Mouse (Mus musculus) intestine, embryonic 15.5 days (tissue): ENCODE measurements at regions not wholly inside any gene's neighbourhood (a gene's known extent, or its start where the extent isn't known, plus 50 kb on each side); places are given as distances from the start of the nearest gene placed in this dataset.

ENCODE experiments used
- ATAC-seq: fragments of 200-750 bp; cut with Nextera tagmentation; 2 replicates; pipeline ENCODE4 v1.8.0; 2017; ENCODE audit warnings: moderate TSS enrichment, moderate library complexity
- H3K27ac ChIP-seq: fragments of 300-500 bp; sonication (generic); 2 replicates; pipeline ENCODE4 v1.5.1; 2015; ENCODE audit warnings: mild to moderate bottlenecking, inconsistent platforms
- H3K27me3 ChIP-seq: fragments of 300-500 bp; sonication (generic); replicated peaks from 2 replicates; pipeline ENCODE4 v1.6.1; 2015; ENCODE audit warnings: inconsistent platforms
- H3K36me3 ChIP-seq: fragments of 300-500 bp; sonication (generic); 2 replicates; pipeline ENCODE4 v1.6.1; 2015; ENCODE audit warnings: inconsistent platforms
- H3K4me1 ChIP-seq: fragments of 300-500 bp; sonication (generic); replicated peaks from 2 replicates; pipeline ENCODE4 v1.6.1; 2015; ENCODE audit warnings: inconsistent platforms
- H3K4me2 ChIP-seq: fragments of 300-500 bp; sonication (generic); replicated peaks from 2 replicates; pipeline ENCODE4 v1.6.1; 2015; ENCODE audit warnings: mild to moderate bottlenecking, inconsistent platforms
- H3K4me3 ChIP-seq: fragments of 300-500 bp; sonication (generic); replicated peaks from 2 replicates; pipeline ENCODE4 v1.5.1; 2015; ENCODE audit warnings: inconsistent platforms
- H3K9ac ChIP-seq: fragments of 300-500 bp; sonication (generic); 2 replicates; pipeline ENCODE4 v1.6.1; 2015; ENCODE audit warnings: inconsistent platforms
- H3K9me3 ChIP-seq: fragments of 300-500 bp; sonication (generic); 2 replicates; pipeline ENCODE4 v1.6.1; 2016; ENCODE audit warnings: inconsistent platforms
- WGBS: fragments of 180-500 bp; shearing (Covaris S2); methylation state at CpG from one replicate; pipeline ENCODE4 v1.1.7; 2015; 5-methylcytosine and 5-hydroxymethylcytosine counted together

DNA sequence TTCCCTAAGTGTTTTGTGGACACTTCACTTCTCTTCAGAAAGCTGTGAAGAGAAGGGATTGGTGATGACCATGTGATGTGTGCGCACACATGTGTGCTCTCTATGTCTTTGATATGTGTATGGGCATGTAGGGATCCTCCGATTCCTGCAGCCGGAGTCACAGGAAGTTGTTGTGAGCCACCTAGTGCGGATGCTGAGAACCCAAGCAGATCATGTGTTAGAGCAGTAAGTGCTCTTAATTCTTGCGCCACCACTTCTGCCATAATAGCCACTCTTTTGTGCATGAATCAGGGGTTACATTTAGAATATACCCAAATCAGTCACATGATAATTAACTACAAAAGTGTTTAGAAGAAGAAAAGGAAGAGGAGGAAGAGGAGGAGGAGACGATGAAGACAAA, 170.7 kb downstream of the Tmem26 start:
- no peak overlapping the region for H3K27ac ChIP-seq
- H3K4me3 ChIP-seq = no peak overlapping the region
- H3K9ac ChIP-seq = no peak overlapping the region
- no peaks in the 10 kb centered on the region for H3K36me3 ChIP-seq
- H3K4me1 ChIP-seq = peaks cover 7% of the 10 kb centered on the region; the same call in 1 of the 2 replicates
- 89% methylated on average over 6 of the region's 6 CpGs for WGBS
- no peak for ATAC-seq
- H3K4me2 ChIP-seq = no peak overlapping the region
- no peaks in the 10 kb centered on the region for H3K9me3 ChIP-seq
- no peaks in the 10 kb centered on the region for H3K27me3 ChIP-seq

DNA sequence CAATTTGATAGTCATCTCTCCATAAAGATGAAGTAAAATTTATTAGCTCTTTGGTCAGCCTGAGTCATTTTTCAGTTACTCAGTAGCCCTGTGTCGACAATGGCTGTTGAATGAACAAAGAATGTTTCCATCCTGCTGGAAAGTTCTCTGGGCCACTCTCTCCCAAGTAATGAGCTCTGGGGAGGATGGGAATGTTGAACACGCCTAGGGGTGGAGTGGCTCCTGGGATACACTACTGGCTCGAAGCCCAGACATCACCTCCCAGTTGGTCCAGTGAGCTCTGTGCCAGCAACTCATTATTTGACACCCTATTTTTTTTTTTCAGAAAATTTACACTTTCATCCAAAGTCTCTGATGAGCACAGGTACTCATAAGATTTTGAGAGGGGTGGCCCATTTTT, 174.1 kb downstream of the Tmem26 start:
- H3K27ac ChIP-seq = no peak overlapping the region
- no peaks in the 10 kb centered on the region for H3K27me3 ChIP-seq
- H3K4me3 ChIP-seq = no peak overlapping the region
- no peak overlapping the region for H3K9ac ChIP-seq
- no peak overlapping the region for H3K4me2 ChIP-seq
- WGBS = 65% methylated on average over 3 of the region's 3 CpGs
- H3K36me3 ChIP-seq = no peaks in the 10 kb centered on the region
- H3K9me3 ChIP-seq = no peaks in the 10 kb centered on the region
- H3K4me1 ChIP-seq = peaks cover 7% of the 10 kb centered on the region; the same call in 1 of the 2 replicates
- ATAC-seq = no peak

DNA sequence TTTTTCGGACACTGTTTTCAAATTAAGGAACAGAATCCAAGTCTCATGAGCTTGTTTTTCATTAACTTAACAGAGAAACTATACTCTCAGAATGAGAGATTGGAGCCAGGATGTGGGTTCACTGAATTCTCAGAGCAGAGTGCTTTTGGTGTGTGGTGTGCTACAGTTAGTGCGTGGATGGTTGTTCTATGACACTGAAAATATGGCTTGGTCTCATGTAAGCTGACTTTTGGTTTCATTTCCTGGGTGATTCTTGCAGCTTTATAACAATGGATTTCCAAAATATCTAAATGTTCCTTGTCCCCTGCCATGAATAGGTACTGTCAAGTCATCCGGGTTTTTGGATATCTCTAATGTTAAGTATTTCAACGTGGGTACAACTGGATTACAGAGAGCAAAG, 177.7 kb downstream of the Tmem26 start:
- Histone ChIP-seq H3K4me2 (no peak overlapping the region), H3K4me1 (no peaks in the 10 kb centered on the region), H3K27ac (no peak overlapping the region), H3K36me3 (no peaks in the 10 kb centered on the region), H3K27me3 (no peaks in the 10 kb centered on the region), H3K4me3 (no peak overlapping the region), H3K9me3 (no peaks in the 10 kb centered on the region), H3K9ac (no peak overlapping the region)
- ATAC-seq = no peak
- WGBS = 78% methylated on average over 4 of the region's 4 CpGs

DNA sequence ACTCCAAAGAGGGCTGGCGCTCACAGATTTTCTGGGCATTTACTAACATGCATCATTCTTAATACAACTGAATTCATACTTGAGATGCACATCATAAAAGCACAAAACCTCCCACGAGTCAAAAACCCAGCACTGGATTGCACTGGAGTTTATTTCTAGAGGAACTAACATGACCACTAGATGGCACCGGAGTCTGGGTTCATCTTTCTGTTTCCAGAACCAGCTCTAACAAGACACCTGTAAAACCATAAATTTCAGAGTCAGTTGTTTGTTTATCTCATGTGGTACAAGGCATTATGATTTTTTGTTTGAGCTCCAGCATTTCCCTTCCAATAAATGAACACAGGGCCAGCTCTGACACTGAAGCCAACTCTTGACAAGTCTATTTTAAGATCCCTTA, 179.2 kb downstream of the Tmem26 start:
- Histone ChIP-seq H3K27me3 (no peaks in the 10 kb centered on the region), H3K9me3 (no peaks in the 10 kb centered on the region), H3K4me2 (no peak overlapping the region), H3K4me3 (no peak overlapping the region), H3K4me1 (no peaks in the 10 kb centered on the region), H3K27ac (no peak overlapping the region), H3K9ac (no peak overlapping the region), H3K36me3 (no peaks in the 10 kb centered on the region)
- ATAC-seq = no peak
- 23% methylated on average over 3 of the region's 3 CpGs for WGBS

DNA sequence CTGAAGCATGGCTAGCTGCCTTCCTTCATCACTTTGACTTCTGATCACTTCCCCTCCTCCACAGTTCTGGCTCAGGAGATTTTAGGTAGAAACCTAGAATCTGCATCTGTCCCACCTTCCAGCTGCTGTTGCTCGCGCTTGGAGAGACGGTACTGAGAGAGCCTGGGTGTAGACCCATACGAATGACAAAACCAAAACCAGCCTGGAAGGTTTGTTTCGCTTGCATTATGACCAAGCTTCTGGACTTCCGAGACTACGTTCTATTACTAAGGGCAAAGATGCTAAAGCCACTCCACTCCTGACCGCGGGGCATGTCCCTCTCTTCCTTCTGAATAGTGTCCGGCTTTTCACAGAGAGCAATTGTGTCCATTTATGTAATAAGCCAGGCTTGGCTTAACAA, 180.9 kb downstream of the Tmem26 start:
- no peak overlapping the region for H3K27ac ChIP-seq
- no peaks in the 10 kb centered on the region for H3K36me3 ChIP-seq
- H3K27me3 ChIP-seq = no peaks in the 10 kb centered on the region
- no peaks in the 10 kb centered on the region for H3K4me1 ChIP-seq
- no peak for ATAC-seq
- no peak overlapping the region for H3K4me3 ChIP-seq
- H3K9ac ChIP-seq = no peak overlapping the region
- WGBS = 94% methylated on average over 10 of the region's 10 CpGs
- H3K4me2 ChIP-seq = no peak overlapping the region
- H3K9me3 ChIP-seq = no peaks in the 10 kb centered on the region

DNA sequence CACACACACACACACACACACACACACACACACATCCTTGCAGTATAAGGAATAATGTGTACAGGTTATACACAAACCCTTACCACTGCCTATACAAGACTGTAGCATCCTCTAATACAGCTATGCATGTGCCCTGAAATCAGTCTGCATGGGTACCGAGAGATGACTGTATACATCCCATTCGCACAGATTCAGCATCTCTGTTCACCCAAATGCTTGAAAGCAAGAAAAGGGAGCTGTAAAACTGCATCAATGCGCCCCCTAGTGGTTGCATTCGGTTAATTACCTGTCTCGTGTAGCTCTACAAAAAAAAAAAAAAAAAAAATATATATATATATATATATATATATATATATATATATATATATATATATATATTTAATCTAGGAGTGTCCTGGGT, 184.8 kb downstream of the Tmem26 start:
- ATAC-seq = no peak
- Histone ChIP-seq H3K4me1 (no peaks in the 10 kb centered on the region), H3K4me2 (no peak overlapping the region), H3K36me3 (no peaks in the 10 kb centered on the region), H3K9me3 (no peaks in the 10 kb centered on the region), H3K27me3 (no peaks in the 10 kb centered on the region), H3K27ac (no peak overlapping the region), H3K9ac (no peak overlapping the region), H3K4me3 (no peak overlapping the region)
- 22% methylated on average over 5 of the region's 5 CpGs for WGBS

DNA sequence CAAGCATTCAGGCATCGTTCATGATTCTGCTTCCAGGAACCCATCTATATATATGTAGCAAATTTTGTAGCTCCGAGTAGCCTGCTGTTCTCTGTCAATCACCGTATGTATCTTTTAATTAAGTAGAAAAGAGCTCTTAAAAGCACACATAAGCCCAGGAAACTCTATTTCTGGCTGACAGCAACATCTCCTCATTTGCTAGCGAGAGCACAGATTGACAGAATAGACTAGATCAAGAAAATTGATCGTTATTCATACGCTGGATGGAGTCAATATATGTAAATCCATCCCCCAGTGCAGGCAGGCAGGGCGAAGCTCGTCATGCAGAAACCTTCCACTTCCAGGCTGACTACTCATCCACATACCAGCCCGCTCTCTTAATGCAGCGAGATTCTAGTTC, 185.6 kb downstream of the Tmem26 start:
- no peak for ATAC-seq
- no peak overlapping the region for H3K4me2 ChIP-seq
- WGBS = 78% methylated on average over 10 of the region's 10 CpGs
- no peak overlapping the region for H3K4me3 ChIP-seq
- H3K9ac ChIP-seq = no peak overlapping the region
- no peak overlapping the region for H3K27ac ChIP-seq
- H3K9me3 ChIP-seq = no peaks in the 10 kb centered on the region
- no peaks in the 10 kb centered on the region for H3K4me1 ChIP-seq
- no peaks in the 10 kb centered on the region for H3K27me3 ChIP-seq
- no peaks in the 10 kb centered on the region for H3K36me3 ChIP-seq

DNA sequence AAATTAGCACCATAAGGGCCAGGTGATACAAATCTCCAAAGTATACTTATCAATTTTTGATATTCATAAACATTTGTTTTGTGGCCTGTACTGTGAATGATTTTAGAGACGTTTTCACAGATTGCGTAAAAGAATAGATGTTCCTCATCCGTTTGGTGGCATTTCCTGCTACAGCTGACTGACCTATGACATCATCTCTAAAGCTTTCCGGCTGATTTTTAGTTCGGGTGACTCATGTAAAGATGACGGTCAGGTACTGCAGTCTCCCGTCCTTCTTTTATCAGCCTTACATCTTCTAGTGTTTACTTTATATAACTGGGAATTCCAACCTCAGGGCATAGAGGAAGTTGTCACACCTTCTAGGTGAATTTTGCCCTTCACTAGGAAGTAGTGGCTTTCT, 192.7 kb downstream of the Tmem26 start:
- Histone ChIP-seq H3K36me3 (no peaks in the 10 kb centered on the region), H3K4me2 (no peak overlapping the region), H3K9ac (no peak overlapping the region), H3K27ac (no peak overlapping the region), H3K9me3 (no peaks in the 10 kb centered on the region), H3K4me1 (no peaks in the 10 kb centered on the region), H3K27me3 (no peaks in the 10 kb centered on the region), H3K4me3 (no peak overlapping the region)
- WGBS = 43% methylated on average over 7 of the region's 7 CpGs
- no peak for ATAC-seq

DNA sequence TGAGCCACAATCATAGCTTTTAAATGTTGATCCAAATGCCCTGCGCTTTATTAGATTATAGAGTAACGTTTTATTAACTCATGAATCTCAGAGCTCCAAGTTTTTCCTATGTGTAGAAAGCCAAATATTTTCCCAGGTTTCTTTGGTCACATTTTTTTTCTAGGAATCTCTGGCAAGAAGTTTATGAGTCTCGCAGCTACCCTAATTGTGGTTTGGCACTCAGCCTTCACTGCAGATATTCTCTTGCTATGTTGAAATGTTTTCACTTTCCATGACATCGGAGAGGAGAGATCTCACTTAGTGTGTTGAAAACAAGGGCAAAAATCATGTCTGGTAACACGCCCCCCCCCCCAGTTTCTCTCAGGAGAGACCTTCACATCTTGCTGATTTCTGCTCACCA, 212.4 kb downstream of the Tmem26 start:
- no peak for ATAC-seq
- H3K36me3 ChIP-seq = no peaks in the 10 kb centered on the region
- H3K9ac ChIP-seq = no peak overlapping the region
- no peaks in the 10 kb centered on the region for H3K9me3 ChIP-seq
- no peaks in the 10 kb centered on the region for H3K4me1 ChIP-seq
- H3K27me3 ChIP-seq = no peaks in the 10 kb centered on the region
- no peak overlapping the region for H3K4me3 ChIP-seq
- H3K27ac ChIP-seq = no peak overlapping the region
- WGBS = 70% methylated on average over 5 of the region's 5 CpGs
- H3K4me2 ChIP-seq = no peak overlapping the region

DNA sequence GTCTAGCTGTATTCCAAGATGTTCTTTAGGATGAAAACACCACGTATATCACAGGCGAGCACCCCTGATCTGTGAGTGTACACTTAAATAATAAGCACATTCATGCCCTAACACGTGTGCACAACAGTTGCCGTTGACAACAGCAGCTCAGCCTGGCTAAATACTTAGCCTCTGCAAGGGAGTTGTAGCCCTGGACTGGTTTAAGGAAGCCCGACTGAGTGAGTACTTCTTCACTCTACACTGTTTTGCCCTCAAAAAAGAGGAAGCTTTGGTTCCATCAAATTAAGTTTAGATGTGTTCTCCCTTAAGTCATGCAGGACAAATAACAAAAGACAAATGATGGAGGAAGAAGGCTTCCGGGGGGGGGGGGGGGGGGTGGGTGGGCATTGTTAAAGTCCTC, 208.0 kb upstream of the Rhobtb1 start:
- Histone ChIP-seq H3K9ac (no peak overlapping the region), H3K4me1 (no peaks in the 10 kb centered on the region), H3K9me3 (no peaks in the 10 kb centered on the region), H3K4me3 (no peak overlapping the region), H3K36me3 (no peaks in the 10 kb centered on the region), H3K27ac (no peak overlapping the region), H3K27me3 (no peaks in the 10 kb centered on the region), H3K4me2 (no peak overlapping the region)
- WGBS = 76% methylated on average over 6 of the region's 6 CpGs
- no peak for ATAC-seq

DNA sequence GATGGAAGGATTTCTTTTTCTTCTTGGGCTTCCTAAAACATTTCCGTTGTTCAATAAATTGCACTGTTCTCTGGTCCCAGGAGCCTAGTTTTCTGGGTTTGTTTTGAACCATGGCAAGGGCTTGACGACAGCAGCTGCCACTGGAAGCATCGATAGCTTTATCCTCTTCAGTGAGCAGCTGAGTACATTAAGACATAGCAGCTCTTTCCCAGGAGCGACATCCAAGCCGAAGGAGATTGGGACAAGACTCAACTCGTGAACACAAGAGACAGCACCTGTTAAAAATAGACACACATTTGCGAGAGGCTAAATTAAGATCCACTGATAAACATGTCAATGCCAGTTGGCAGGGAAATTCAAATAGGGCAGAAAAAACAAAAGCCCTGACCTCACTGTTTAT, 194.7 kb upstream of the Rhobtb1 start:
- no peak for ATAC-seq
- 73% methylated on average over 7 of the region's 7 CpGs for WGBS

DNA sequence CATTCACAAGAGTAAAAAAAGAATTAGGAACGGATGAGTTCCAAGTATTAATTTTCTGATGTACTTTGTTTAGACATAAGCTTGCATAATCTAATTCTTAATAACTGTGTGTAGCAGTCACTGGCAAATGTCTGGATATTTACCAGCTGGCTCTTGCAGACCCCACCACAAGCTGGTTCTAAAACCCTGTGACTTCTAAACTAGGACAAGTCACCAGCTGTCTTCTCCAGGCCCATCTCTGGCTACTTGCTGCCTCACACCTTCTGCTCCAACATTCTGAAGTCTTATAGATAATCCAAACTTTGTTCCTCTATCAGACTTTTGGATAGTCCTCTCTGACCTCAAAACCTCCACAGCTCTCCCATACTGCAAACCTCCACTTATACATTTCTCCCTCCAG, 189.9 kb upstream of the Rhobtb1 start:
- Histone ChIP-seq H3K9me3 (no peaks in the 10 kb centered on the region), H3K27me3 (no peaks in the 10 kb centered on the region), H3K36me3 (no peaks in the 10 kb centered on the region), H3K4me2 (no peak overlapping the region), H3K9ac (no peak overlapping the region), H3K4me1 (no peaks in the 10 kb centered on the region), H3K27ac (no peak overlapping the region), H3K4me3 (no peak overlapping the region)
- no peak for ATAC-seq
- 45% methylated on average over 1 of the region's 1 CpGs for WGBS

More for the DNA sequence above, 194.7 kb upstream of the Rhobtb1 start:
- Histone ChIP-seq H3K36me3 (no peaks in the 10 kb centered on the region), H3K4me3 (no peak overlapping the region), H3K27me3 (no peaks in the 10 kb centered on the region), H3K9me3 (no peaks in the 10 kb centered on the region), H3K4me1 (no peaks in the 10 kb centered on the region), H3K27ac (no peak overlapping the region), H3K4me2 (no peak overlapping the region), H3K9ac (no peak overlapping the region)

DNA sequence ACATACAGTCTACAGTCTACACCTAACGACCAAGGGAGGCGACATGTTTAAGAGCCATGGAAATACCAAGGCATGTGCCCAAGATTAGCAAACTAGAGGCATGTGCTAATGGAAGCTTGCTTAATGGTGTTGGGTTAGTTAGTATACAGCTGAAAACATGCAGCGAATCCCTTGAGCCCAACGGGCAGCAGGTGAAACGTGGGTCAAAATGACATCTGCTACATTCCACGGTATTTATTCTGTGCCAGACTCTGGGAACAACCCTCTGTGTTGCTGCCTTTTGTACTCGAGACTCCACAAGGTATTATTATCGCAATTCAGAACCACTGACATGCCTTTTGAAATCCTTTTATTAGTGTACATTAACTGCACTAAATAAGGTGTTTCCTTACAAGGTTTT, 188.1 kb upstream of the Rhobtb1 start:
- Histone ChIP-seq H3K27ac (no peak overlapping the region), H3K4me1 (no peaks in the 10 kb centered on the region), H3K4me2 (no peak overlapping the region), H3K9me3 (no peaks in the 10 kb centered on the region), H3K36me3 (no peaks in the 10 kb centered on the region), H3K9ac (no peak overlapping the region), H3K27me3 (no peaks in the 10 kb centered on the region), H3K4me3 (no peak overlapping the region)
- ATAC-seq = no peak
- 80% methylated on average over 8 of the region's 8 CpGs for WGBS

DNA sequence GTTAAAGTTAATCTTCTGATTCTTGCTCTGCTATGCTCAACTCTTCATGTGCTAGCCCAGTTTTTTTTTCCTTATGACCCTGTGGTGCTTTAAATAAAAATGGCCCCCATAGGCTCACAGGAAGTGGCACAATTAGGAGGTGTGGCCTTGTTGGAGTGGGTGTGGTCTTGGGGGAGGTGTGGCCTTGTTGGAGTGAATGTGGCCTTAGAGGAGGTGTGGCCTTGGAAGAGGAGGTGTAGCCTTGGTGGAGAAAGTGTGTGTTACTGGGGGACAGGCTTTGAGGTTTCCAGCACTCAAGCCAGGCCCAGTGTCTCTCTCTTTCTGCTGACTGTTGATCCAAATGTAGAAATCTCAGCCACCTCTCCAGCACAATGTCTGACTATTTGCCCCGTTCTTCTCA, 186.0 kb upstream of the Rhobtb1 start:
- Histone ChIP-seq H3K27ac (no peak overlapping the region), H3K4me1 (no peaks in the 10 kb centered on the region), H3K4me2 (no peak overlapping the region), H3K27me3 (no peaks in the 10 kb centered on the region), H3K9ac (no peak overlapping the region), H3K9me3 (no peaks in the 10 kb centered on the region), H3K4me3 (no peak overlapping the region), H3K36me3 (no peaks in the 10 kb centered on the region)
- ATAC-seq = no peak
- WGBS = 88% methylated on average over 1 of the region's 1 CpGs
